Mouse (Mus musculus) gastrocnemius, adult 8-10 months (tissue): ENCODE measurements around the gene Gaa. TPM values are rescaled to one million over a fixed set of nuclear protein-coding genes. Genes with fewer than 3 reads are reported as not detected.
A peak's percentile ranks its signal among the peaks of the same experiment; 100 is the strongest.

ENCODE experiments used
- DNase-seq, 2 experiments: peaks; one replicate each; pipeline ENCODE4 v3.0.0; 2022; ENCODE audit warnings: low spot score in 2 of 2
- total RNA-seq, 4 experiments: library from RNA; stranded (reverse); gene quantifications; 2 replicates each; pipeline ENCODE4 v1.2.4; 2022

The Gaa gene
- total RNA-seq, 4 experiments from 2014 or later, result 187 to 198 (median 192) TPM

DNA sequence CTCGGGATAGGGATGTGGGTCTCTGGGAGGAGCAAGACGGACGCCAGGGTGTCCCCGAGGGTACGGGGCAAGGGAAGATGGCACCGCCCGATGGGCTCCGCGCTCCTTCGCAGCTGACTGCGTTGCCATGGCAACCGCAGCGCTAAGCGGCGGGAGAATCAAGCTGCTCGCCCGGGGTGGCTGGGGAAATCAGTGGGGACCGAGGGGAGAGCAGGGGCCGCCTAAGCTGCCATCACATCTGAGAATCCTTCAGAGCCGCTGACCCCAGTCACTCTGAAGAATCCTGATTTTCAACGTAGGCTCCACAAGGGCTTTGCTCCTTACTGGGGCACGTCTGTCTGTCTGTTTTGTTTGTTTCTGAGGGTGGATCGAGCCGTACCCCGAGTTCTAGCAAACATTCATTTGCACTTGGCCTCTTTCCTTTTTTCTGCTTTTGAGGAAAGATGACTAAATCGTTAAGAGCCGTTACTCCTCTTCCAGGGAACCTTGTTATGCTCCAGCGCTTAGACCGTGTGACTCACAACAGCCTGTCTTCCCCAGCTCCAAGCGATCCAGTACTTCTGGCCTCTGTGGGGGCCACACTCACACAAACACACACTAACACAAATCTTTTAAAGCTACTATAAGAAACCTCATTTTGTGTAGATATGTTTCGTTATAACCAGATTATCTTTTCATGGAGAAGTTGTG lies 32.7 kb downstream of the Gaa start:
- DNase-seq, result no peak

DNA sequence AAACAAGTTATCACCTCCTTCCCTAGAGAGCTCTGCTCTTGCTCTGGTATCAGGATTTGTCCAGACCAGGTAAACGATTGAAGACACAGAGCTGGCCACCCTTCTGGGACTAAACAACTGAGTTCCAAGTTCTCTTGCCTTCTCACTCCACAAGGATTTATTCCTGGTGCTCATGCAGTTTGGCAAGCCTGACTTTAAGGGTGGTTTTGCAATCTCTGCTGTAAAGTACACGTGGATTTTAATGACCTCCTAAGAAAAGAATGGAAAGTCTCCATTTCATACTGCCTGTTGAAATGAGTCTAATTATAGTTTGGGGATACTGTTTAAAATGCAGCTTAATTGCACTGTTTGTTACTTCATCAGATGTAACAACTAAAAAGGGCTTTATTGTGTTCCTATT lies 33.3 kb downstream of the Gaa start:
- no peak for DNase-seq

DNA sequence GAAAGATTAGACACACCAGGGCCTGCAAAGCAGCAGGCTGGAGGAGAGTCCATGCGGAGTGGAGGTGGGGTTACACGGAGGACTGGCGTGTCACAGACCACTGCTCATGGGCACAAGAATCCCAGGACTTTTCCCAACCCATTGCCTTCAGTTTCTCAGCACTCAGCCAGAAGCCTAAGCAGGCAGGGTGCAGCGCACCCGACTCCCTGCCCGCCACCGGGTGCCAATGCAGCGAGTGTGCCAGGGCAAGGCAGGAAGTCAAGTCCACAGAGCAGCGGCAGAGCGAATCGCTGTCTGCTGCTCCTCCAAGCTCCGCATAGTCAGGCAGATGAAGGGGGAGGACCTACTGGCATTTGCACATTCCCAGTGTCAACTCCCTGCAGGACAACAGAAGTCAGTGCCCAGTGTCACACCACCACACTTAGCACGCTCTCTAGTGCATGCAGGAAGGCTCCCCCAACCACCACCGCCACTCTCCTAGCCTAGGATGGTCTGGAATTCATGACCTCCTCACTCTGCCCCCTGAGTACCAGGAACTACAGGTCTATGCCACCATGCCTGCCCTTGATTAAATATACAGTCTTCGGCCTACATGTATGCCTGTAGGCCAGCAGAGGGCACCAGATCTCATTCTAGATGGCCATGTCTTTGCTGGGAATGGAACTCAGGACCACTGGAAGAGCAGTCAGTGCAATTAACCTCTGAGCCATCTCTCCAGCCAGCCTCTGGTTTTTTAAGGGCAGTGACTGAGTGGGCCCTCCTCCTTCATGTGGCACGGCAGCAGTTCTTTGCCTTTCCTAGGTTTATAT lies 37.4 kb downstream of the Gaa start:
- no peak for DNase-seq

DNA sequence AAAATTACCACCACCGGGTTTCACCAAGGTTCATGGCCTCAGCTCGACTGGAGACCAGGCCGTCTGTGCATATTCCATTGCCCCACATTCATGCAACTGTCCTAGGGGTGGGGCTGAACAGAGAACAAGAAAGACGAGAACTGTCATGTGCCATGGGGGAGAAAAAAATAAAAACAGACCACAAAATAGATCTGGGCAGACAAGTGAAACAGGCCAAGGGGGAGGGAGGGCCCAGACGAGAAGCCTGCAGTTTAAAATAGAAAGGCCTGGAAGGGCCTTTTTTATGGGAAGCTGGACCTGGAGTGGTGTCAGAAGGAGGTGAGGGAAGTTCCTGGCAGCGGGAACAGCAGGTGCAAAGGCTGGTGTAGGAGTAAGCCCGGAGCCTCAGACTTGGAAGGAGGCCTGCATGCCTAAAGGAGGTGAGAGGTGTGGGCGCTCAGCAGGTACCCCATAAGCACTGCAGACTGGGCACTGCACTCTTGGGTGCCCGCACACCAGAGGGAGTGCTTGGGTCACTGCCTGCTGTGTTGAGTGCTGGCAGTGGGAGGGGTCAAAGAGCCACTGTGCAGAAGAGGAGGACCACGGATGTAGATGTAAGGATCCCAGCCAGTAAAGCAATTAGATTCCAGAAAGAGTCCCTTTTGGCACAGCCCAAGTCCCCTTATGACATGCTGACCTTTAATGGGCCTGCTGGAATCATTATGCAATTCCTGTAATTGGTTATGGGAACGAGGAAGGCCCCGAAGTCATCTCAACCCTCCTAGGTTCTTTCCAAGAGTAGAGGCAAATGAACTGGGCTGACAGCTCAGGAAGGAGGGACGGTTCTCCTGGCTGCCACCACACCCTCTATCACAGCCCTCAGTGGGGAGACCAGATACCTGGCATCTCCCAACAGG lies 39.3 kb downstream of the Gaa start:
- no peak for DNase-seq

DNA sequence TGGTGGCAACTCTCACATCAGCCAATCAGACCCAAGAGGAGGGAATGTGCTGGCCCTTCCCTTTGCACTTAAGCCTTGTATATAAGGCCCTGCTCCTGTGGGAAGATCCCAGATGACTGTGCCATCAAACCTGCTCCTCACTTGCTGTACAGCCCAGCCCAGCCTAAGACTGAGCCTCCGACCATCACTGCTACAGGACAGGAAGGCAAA lies 39.9 kb downstream of the Gaa start, which contains the start of gene Card14:
Card14 (plus strand) TSS at position 111 of the 210 bp plus-strand sequence.
- DNase-seq, result no peak

DNA sequence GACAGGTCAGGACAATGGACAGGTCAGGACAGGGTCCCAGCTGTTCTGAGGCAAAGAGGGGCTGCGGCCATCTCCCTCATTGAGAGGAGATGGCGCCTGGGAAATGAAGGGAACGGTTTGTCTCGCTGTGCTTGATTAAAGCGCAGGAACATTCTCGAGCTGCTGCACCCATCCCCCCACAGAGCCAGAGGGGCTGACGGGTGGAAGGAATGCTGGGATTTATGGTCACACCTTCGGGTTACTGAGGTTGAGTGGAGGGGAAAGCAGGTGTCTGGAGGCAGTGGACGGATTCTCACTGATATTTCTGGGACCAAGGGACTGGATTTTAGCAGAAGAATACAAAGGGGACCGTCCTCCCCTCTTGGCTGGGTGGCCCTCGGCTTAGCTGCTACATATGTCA lies 40.2 kb downstream of the Gaa start:
- no peak for DNase-seq

DNA sequence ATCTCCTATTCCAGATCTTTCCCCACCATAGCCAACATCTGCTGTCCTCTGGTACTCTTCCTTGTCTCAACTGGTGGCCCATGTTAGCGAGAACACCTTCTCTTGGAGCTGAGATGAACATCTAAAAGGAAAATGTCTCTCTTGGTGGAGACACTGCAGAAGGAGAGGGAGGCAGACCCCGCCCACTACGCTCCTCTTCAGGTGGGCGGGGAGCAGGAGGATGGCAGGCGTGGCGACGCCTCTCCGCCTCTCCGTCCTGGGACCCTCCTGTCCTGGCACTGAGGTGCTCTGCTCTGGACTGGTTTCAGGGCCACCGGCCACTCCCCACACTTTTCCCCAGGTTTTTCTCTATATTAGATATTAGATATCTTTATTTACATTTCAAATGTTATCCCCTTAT lies 42.9 kb downstream of the Gaa start:
- DNase-seq, result no peak

DNA sequence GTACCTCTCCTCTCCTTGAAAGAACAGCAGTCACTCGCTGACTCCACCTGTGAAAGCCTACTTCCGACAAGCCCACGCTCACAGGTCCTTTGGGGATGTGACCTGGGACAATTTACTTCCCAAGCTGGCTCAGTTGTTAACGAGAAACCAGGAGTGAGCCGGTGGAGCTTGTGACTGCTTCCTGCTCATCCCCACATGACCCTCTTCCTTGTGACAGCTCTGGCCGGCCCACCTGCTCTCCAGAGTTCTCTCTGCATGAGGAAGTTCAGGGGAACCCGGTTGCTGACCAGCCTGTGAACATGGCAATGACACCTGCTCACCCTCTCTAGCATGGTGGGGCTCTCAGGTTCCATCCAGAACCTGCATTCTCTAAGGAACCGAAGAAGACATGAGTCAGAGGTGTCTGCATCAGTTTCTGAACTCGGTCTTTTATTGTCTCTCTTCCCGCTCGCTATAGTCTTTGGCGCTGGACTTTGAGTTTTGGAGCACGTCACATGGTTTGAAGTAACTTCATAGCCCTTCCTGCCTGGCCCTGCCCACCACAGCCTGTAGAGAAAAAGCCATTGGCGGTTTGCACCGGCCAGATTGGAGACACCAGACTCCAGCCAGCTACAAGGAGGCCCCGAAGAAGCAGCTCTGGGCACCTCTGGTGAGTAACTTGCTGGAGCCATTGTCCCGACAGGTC lies 46.7 kb downstream of the Gaa start:
- DNase-seq, result no peak

DNA sequence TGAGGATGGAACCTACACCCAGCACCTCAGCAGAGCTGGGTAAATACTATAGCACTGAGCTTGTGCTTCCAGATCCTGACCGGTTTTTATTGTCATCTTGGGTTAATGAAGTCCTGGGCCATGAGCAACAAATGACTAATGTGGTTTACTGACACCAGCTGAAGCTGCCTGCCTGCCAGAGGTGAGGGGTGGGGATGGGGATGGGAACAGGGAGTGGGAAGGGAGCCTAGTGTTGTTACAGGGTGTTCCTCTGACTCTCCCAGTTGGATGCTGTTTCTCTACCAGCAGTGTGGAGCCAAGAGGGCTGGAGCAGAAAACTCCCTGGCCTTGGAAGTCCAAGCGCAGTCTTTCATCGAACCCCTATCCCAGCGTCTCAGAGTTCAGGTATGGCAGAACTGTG lies 49.0 kb downstream of the Gaa start:
- peak in 1 of 2 experiments; percentile 20 for DNase-seq

DNA sequence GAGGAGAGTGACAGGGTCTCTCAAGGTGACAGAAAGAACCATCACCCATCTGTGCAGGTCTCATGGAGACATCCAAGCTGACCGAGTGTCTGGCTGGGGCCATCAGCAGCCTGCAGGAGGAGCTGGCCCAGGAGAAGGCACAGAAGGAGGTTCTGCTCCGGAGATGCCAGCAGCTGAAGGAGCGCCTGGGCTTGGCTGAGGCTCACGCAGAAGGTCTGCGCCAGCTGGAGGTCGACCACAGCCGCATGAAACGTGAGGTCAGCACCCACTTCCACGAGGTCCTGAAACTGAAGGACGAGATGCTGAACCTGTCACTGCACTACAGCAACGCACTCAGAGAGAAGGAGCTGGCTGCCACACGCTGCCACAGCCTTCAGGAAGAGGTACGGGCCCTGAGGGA lies 54.8 kb downstream of the Gaa start:
- no peak for DNase-seq

DNA sequence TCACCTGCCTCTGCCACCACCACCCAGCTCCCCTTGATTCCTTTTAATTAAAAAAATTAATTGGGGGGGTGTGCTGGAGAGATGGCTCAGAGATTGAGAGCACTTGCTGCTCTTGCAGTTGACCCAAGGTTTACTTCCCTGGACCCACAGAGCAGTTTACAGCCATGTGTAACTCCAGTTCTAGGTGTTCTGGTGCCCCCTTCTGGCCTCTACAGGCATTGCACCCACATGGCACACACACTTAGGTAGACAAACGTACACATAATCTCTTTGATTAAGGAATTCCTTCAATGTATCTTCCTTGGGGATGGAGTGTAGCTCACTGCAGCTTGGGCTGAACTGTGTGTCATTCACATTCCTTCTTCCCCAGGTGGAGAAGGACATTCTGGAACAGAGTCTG lies 57.4 kb downstream of the Gaa start:
- DNase-seq, result no peak

DNA sequence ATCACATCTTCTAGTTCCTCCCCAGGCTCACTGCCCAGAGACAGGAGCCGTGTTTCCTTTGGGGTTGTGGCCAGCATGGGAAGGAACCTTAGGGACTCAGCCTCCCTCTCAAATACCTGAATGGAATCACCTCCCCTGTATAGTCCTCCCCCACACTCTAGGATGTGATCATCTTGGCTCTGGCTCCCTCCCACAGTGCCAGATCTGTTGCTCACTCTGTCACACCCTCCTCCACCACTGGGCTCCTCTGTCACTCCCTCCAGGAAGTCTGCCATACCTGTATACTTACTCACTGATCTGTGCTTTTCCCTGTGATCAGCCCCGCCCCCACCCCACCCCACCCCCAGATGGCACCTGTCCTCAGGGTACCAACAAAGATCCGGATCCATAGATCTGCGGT lies 62.9 kb downstream of the Gaa start:
- DNase-seq, result no peak

DNA sequence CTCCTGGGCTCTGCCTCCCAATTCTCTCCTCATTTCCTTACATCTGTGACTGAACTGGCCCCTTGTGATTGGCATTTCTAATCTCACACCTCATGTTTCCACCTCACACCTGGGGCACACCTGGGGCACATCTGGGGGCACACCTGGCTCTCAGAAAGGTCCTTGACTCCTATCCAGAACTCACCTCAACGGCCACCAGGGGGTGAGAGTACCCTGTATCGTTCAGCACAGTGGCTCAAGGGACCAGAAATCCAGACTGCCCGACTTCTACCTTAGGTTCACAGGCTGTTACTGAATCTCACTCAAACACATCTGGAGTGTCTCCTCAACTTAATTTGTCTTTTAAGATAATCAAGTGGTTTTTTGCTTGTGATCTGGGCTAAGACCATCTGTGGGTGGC lies 64.3 kb downstream of the Gaa start:
- DNase-seq, result no peak

Other genes with a start within 250 kb of the Gaa start
- gene Cbx2, start 244.9 kb upstream of the Gaa start, total RNA-seq, result 1 to 10 TPM in 1 of 4 experiments, under 1 TPM in 3; 0.29 to 1.1 (median 0.68) TPM
- 1 to 10 TPM; 1.1 to 3.3 (median 2.5) TPM for gene Cbx8, start 226.9 kb upstream of the Gaa start, total RNA-seq
- gene Cbx4, start 181.7 kb upstream of the Gaa start, total RNA-seq, result 1 to 10 TPM; 2.1 to 3.0 (median 2.2) TPM
- gene Tbc1d16, start 39.4 kb upstream of the Gaa start, total RNA-seq, result 10 to 100 TPM; 31.6 to 45.5 (median 40.5) TPM
- 1 to 10 TPM in 1 of 4 experiments, not detected in 3; 1.3 TPM for gene Ccdc40, start 39.3 kb upstream of the Gaa start, total RNA-seq
- gene Eif4a3, start 32.2 kb downstream of the Gaa start, total RNA-seq, result 10 to 100 TPM; 30.7 to 53.1 (median 42.8) TPM
- under 1 TPM; 0.10 to 0.25 (median 0.22) TPM for gene Card14, start 39.9 kb downstream of the Gaa start, total RNA-seq
- gene Sgsh, start 87.6 kb downstream of the Gaa start, total RNA-seq, result 1 to 10 TPM; 2.3 to 3.8 (median 2.7) TPM
- gene Slc26a11, start 87.7 kb downstream of the Gaa start, total RNA-seq, result 1 to 10 TPM; 2.5 to 4.2 (median 3.0) TPM
- gene Rnf213, start 125.2 kb downstream of the Gaa start, total RNA-seq, result 1 to 10 TPM; 4.5 to 7.0 (median 5.8) TPM
- 1 to 10 TPM; 3.8 to 4.9 (median 4.5) TPM for gene Endov, start 223.5 kb downstream of the Gaa start, total RNA-seq